Mouse (Mus musculus) heart, embryonic 13.5 days (tissue): ENCODE measurements at regions not wholly inside any gene's neighbourhood (a gene's known extent, or its start where the extent isn't known, plus 50 kb on each side); places are given as distances from the start of the nearest gene placed in this dataset.

ENCODE experiments used
- ATAC-seq: fragments of 200-750 bp; cut with Nextera tagmentation; 2 replicates; pipeline ENCODE4 v1.8.0; 2017; ENCODE audit warnings: moderate TSS enrichment; ENCODE audit not compliant: insufficient number of reproducible peaks, low FRiP score, low TSS enrichment; ENCODE audit errors: extremely low read depth
- H3K27ac ChIP-seq: fragments of 300-500 bp; sonication (generic); replicated peaks from 2 replicates; pipeline ENCODE4 v1.5.1; 2015; ENCODE audit warnings: moderate library complexity, mild to moderate bottlenecking, inconsistent platforms
- H3K27me3 ChIP-seq: fragments of 300-500 bp; sonication (generic); replicated peaks from 2 replicates; pipeline ENCODE4 v1.6.1; 2015; ENCODE audit warnings: mild to moderate bottlenecking, inconsistent platforms
- H3K36me3 ChIP-seq: fragments of 300-500 bp; sonication (generic); 2 replicates; pipeline ENCODE4 v1.6.1; 2015; ENCODE audit warnings: mild to moderate bottlenecking, inconsistent platforms
- H3K4me1 ChIP-seq: fragments of 300-500 bp; sonication (generic); 2 replicates; pipeline ENCODE4 v1.6.1; 2015; ENCODE audit warnings: inconsistent platforms
- H3K4me2 ChIP-seq: fragments of 300-500 bp; sonication (generic); 2 replicates; pipeline ENCODE4 v1.6.1; 2015; ENCODE audit warnings: inconsistent platforms, mild to moderate bottlenecking, moderate library complexity
- H3K4me3 ChIP-seq: fragments of 300-500 bp; sonication (generic); 2 replicates; pipeline ENCODE4 v1.5.1; 2015; ENCODE audit warnings: moderate library complexity, mild to moderate bottlenecking, inconsistent platforms
- H3K9ac ChIP-seq: fragments of 300-500 bp; sonication (generic); 2 replicates; pipeline ENCODE4 v1.6.1; 2015; ENCODE audit warnings: inconsistent platforms, mild to moderate bottlenecking, moderate library complexity
- H3K9me3 ChIP-seq: fragments of 300-500 bp; sonication (generic); 2 replicates; pipeline ENCODE4 v1.6.1; 2016; ENCODE audit warnings: inconsistent platforms
- WGBS: fragments of 180-500 bp; shearing (Covaris S2); methylation state at CpG from one replicate; pipeline ENCODE4 v1.1.7; 2015; ENCODE audit warnings: mixed read lengths; 5-methylcytosine and 5-hydroxymethylcytosine counted together

- H3K4me1 ChIP-seq, result no peaks in the 10 kb centered on the region
- no peak overlapping the region for H3K4me3 ChIP-seq
- no peaks in the 10 kb centered on the region for H3K36me3 ChIP-seq
- WGBS, result 65% methylated on average over 2 of the region's 2 CpGs
- no peak overlapping the region for H3K27ac ChIP-seq
- H3K4me2 ChIP-seq, result no peak overlapping the region
- H3K9me3 ChIP-seq, result no peaks in the 10 kb centered on the region
- no peak overlapping the region for H3K9ac ChIP-seq
- H3K27me3 ChIP-seq, result no peaks in the 10 kb centered on the region
- no peak for ATAC-seq
These were observed 262.8 kb downstream of the Bcl11a start for GRCm38 (mm10) chr11:24340677-24341076.

GRCm38 (mm10) chr11:24341650-24342049, 263.8 kb downstream of the Bcl11a start:
- no peak overlapping the region for H3K4me2 ChIP-seq
- H3K4me1 ChIP-seq, result no peaks in the 10 kb centered on the region
- H3K4me3 ChIP-seq, result no peak overlapping the region
- H3K9me3 ChIP-seq, result no peaks in the 10 kb centered on the region
- H3K27ac ChIP-seq, result no peak overlapping the region
- no peak overlapping the region for H3K9ac ChIP-seq
- H3K36me3 ChIP-seq, result no peaks in the 10 kb centered on the region
- no peaks in the 10 kb centered on the region for H3K27me3 ChIP-seq
- no peak for ATAC-seq
- WGBS, result 53% methylated on average over 3 of the region's 3 CpGs

- H3K4me2 ChIP-seq, result no peak overlapping the region
These were observed 264.3 kb downstream of the Bcl11a start for GRCm38 (mm10) chr11:24342176-24342575.

GRCm38 (mm10) chr11:24342732-24343131, 264.9 kb downstream of the Bcl11a start:
- 92% methylated on average over 2 of the region's 2 CpGs for WGBS
- Histone ChIP-seq H3K4me3 (no peak overlapping the region), H3K4me1 (no peaks in the 10 kb centered on the region), H3K9me3 (no peaks in the 10 kb centered on the region), H3K27me3 (no peaks in the 10 kb centered on the region), H3K9ac (no peak overlapping the region), H3K36me3 (no peaks in the 10 kb centered on the region), H3K27ac (no peak overlapping the region), H3K4me2 (no peak overlapping the region)
- no peak for ATAC-seq

More at GRCm38 (mm10) chr11:24342176-24342575, 264.3 kb downstream of the Bcl11a start:
- Histone ChIP-seq H3K4me1 (no peaks in the 10 kb centered on the region), H3K4me3 (no peak overlapping the region), H3K9me3 (no peaks in the 10 kb centered on the region), H3K27me3 (no peaks in the 10 kb centered on the region), H3K9ac (no peak overlapping the region), H3K27ac (no peak overlapping the region), H3K36me3 (no peaks in the 10 kb centered on the region)
- ATAC-seq, result no peak
- 29% methylated on average over 2 of the region's 2 CpGs for WGBS

- no peak overlapping the region for H3K4me3 ChIP-seq
- no peak overlapping the region for H3K4me2 ChIP-seq
- WGBS, result 60% methylated on average over 12 of the region's 12 CpGs
- ATAC-seq, result no peak
- H3K27me3 ChIP-seq, result no peaks in the 10 kb centered on the region
- no peak overlapping the region for H3K27ac ChIP-seq
- H3K9ac ChIP-seq, result no peak overlapping the region
- no peaks in the 10 kb centered on the region for H3K36me3 ChIP-seq
- no peaks in the 10 kb centered on the region for H3K4me1 ChIP-seq
- no peaks in the 10 kb centered on the region for H3K9me3 ChIP-seq
These were observed 269.4 kb downstream of the Bcl11a start for GRCm38 (mm10) chr11:24347225-24347624.

- Histone ChIP-seq H3K4me3 (no peak overlapping the region), H3K36me3 (no peaks in the 10 kb centered on the region), H3K27me3 (no peaks in the 10 kb centered on the region), H3K4me1 (no peaks in the 10 kb centered on the region), H3K9ac (no peak overlapping the region), H3K27ac (no peak overlapping the region), H3K4me2 (no peak overlapping the region), H3K9me3 (no peaks in the 10 kb centered on the region)
- no peak for ATAC-seq
- 57% methylated on average over 4 of the region's 4 CpGs for whole genome bisulfite sequencing
These were observed 270.9 kb downstream of the Bcl11a start for GRCm38 (mm10) chr11:24348741-24349140.

- Histone ChIP-seq H3K4me2 (no peak overlapping the region), H3K27me3 (no peaks in the 10 kb centered on the region), H3K27ac (no peak overlapping the region), H3K4me1 (no peaks in the 10 kb centered on the region), H3K9me3 (no peaks in the 10 kb centered on the region), H3K4me3 (no peak overlapping the region), H3K36me3 (no peaks in the 10 kb centered on the region), H3K9ac (no peak overlapping the region)
- no peak for ATAC-seq
- 34% methylated on average over 10 of the region's 10 CpGs for WGBS
These were observed 272.2 kb downstream of the Bcl11a start for GRCm38 (mm10) chr11:24349967-24350643.

- ATAC-seq, result no peak
- no peak overlapping the region for H3K4me2 ChIP-seq
- H3K4me1 ChIP-seq, result no peaks in the 10 kb centered on the region
- no peaks in the 10 kb centered on the region for H3K36me3 ChIP-seq
- H3K9ac ChIP-seq, result no peak overlapping the region
- no peaks in the 10 kb centered on the region for H3K9me3 ChIP-seq
- no peak overlapping the region for H3K4me3 ChIP-seq
- H3K27ac ChIP-seq, result no peak overlapping the region
- no peaks in the 10 kb centered on the region for H3K27me3 ChIP-seq
- WGBS, result 81% methylated on average over 4 of the region's 4 CpGs
These were observed 273.0 kb downstream of the Bcl11a start for GRCm38 (mm10) chr11:24350839-24351238.

GRCm38 (mm10) chr11:24352071-24352470, 274.2 kb downstream of the Bcl11a start:
- 78% methylated on average over 3 of the region's 3 CpGs for WGBS
- no peak for ATAC-seq
- no peak overlapping the region for H3K27ac ChIP-seq
- no peaks in the 10 kb centered on the region for H3K36me3 ChIP-seq
- no peaks in the 10 kb centered on the region for H3K9me3 ChIP-seq
- H3K4me1 ChIP-seq, result no peaks in the 10 kb centered on the region
- no peaks in the 10 kb centered on the region for H3K27me3 ChIP-seq
- no peak overlapping the region for H3K4me3 ChIP-seq
- H3K9ac ChIP-seq, result no peak overlapping the region
- H3K4me2 ChIP-seq, result no peak overlapping the region

GRCm38 (mm10) chr11:24353056-24353455, 275.2 kb downstream of the Bcl11a start:
- H3K4me3 ChIP-seq, result no peak overlapping the region
- no peak overlapping the region for H3K27ac ChIP-seq
- H3K4me1 ChIP-seq, result no peaks in the 10 kb centered on the region
- no peak for ATAC-seq
- no peak overlapping the region for H3K9ac ChIP-seq
- H3K4me2 ChIP-seq, result no peak overlapping the region
- no peaks in the 10 kb centered on the region for H3K9me3 ChIP-seq
- 68% methylated on average over 1 of the region's 1 CpGs for WGBS
- H3K27me3 ChIP-seq, result no peaks in the 10 kb centered on the region
- H3K36me3 ChIP-seq, result no peaks in the 10 kb centered on the region

GRCm38 (mm10) chr11:24357388-24357787, 279.5 kb downstream of the Bcl11a start:
- Histone ChIP-seq H3K4me2 (no peak overlapping the region), H3K9me3 (no peaks in the 10 kb centered on the region), H3K4me3 (no peak overlapping the region), H3K27ac (no peak overlapping the region), H3K36me3 (no peaks in the 10 kb centered on the region), H3K9ac (no peak overlapping the region), H3K4me1 (0 out of 2 replicates have a peak, but pooled peaks cover 2% of the 10 kb centered on the region), H3K27me3 (no peaks in the 10 kb centered on the region)
- WGBS, result 68% methylated on average over 1 of the region's 1 CpGs
- ATAC-seq, result no peak

GRCm38 (mm10) chr11:24359086-24359485, 281.2 kb downstream of the Bcl11a start:
- ATAC-seq, result no peak
- no peaks in the 10 kb centered on the region for H3K27me3 ChIP-seq
- no peak overlapping the region for H3K4me3 ChIP-seq

More at GRCm38 (mm10) chr11:24359086-24359485, 281.2 kb downstream of the Bcl11a start:
- Histone ChIP-seq H3K9ac (no peak overlapping the region), H3K36me3 (no peaks in the 10 kb centered on the region), H3K4me1 (peaks cover 13% of the 10 kb centered on the region), H3K4me2 (no peak overlapping the region), H3K27ac (no peak overlapping the region), H3K9me3 (no peaks in the 10 kb centered on the region)
